Mouse (Mus musculus) liver, embryonic 14.5 days (tissue): ENCODE measurements around the gene Poglut1. TPM values are rescaled to one million over a fixed set of nuclear protein-coding genes. Genes with fewer than 3 reads are reported as not detected.

Source experiments
- ATAC-seq: fragments of 200-750 bp; cut with Nextera tagmentation; 2 replicates; pipeline ENCODE4 v1.8.0; 2017; ENCODE audit warnings: moderate number of reproducible peaks, mild to moderate bottlenecking, moderate library complexity; ENCODE audit not compliant: insufficient read depth
- DNase-seq, 3 experiments: peaks; one replicate each; pipeline ENCODE4 v3.0.0-alpha.2; 2012 to 2013; ENCODE audit warnings: low read depth in 3 of 3, low spot score in 3 of 3
- H3K27ac ChIP-seq: fragments of 300-500 bp; sonication (generic); 2 replicates; pipeline ENCODE4 v1.5.1; 2014; ENCODE audit warnings: moderate library complexity, mild to moderate bottlenecking, control low read depth, inconsistent platforms
- H3K27me3 ChIP-seq: fragments of 300-500 bp; sonication (generic); 2 replicates; pipeline ENCODE4 v1.6.1; 2014; ENCODE audit warnings: mild to moderate bottlenecking, low read length, moderate library complexity; ENCODE audit not compliant: control insufficient read depth, insufficient read depth
- H3K36me3 ChIP-seq: fragments of 300-500 bp; sonication (generic); replicated peaks from 2 replicates; pipeline ENCODE4 v1.6.1; 2014; ENCODE audit warnings: low read depth; ENCODE audit not compliant: control insufficient read depth, insufficient read depth
- H3K4me1 ChIP-seq, 2 experiments: fragments of 200-500 bp in 1 of 2; fragments of 300-500 bp in 1 of 2; sonication (generic) in 1 of 2; replicated peaks; 2 replicates each; pipeline ENCODE4 v1.6.1; 2012 to 2014; ENCODE audit warnings: antibody characterized with exemption in 1 of 2, inconsistent platforms in 1 of 2, low read length in 1 of 2; ENCODE audit not compliant: control insufficient read depth in 2 of 2, insufficient read depth in 2 of 2
- H3K4me2 ChIP-seq: fragments of 300-500 bp; sonication (generic); 2 replicates; pipeline ENCODE4 v1.6.1; 2014; ENCODE audit warnings: low read depth, mild to moderate bottlenecking, control low read depth, moderate library complexity
- H3K4me3 ChIP-seq, 2 experiments: fragments of 200-500 bp in 1 of 2; fragments of 300-500 bp in 1 of 2; sonication (generic) in 1 of 2; 2 replicates each; pipeline ENCODE4 v1.5.1; 2012 to 2014; ENCODE audit warnings: low read depth in 2 of 2, low read length in 2 of 2, mild to moderate bottlenecking in 2 of 2, control low read depth in 1 of 2, inconsistent platforms in 1 of 2, moderate library complexity in 1 of 2; ENCODE audit not compliant: insufficient read depth in 1 of 2
- H3K9ac ChIP-seq: fragments of 300-500 bp; sonication (generic); replicated peaks from 2 replicates; pipeline ENCODE4 v1.6.1; 2014; ENCODE audit warnings: mild to moderate bottlenecking, control low read depth, moderate library complexity
- H3K9me3 ChIP-seq: fragments of 300-500 bp; sonication (generic); 2 replicates; pipeline ENCODE4 v1.6.1; 2016; ENCODE audit warnings: low read length, mixed read lengths; ENCODE audit not compliant: control insufficient read depth
- CTCF ChIP-seq: IDR thresholded peaks from 2 replicates; pipeline ENCODE4 v1.5.1; 2016; ENCODE audit warnings: antibody characterized with exemption, low read depth, control low read depth
- EP300 ChIP-seq: IDR thresholded peaks from 2 replicates; pipeline ENCODE4 v1.6.1; 2016; ENCODE audit warnings: antibody characterized with exemption, low read depth
- WGBS: fragments of 180-500 bp; shearing (Covaris S2); extraction: QIAGEN DNeasy Blood & Tissue Kit; methylation state at CpG from one replicate; pipeline ENCODE4 v1.1.7; 2014; ENCODE audit not compliant: insufficient replicate concordance; 5-methylcytosine and 5-hydroxymethylcytosine counted together
- polyA plus RNA-seq, 2 experiments: library from polyadenylated mRNA; depleted of rRNA in 1 of 2; stranded (reverse) in 1 of 2; unstranded in 1 of 2; fragments of >200 nt; fragmentation: Nextera tagmentation in 1 of 2; extraction: Ambion mirVana in 1 of 2; gene quantifications; 2 replicates each; pipeline versions ENCODE4 v1.2.1 to v1.2.3; 2012 to 2014

The Poglut1 gene
- polyA plus RNA-seq, 2 experiments, result 5.9 to 7.2 TPM

DNA sequence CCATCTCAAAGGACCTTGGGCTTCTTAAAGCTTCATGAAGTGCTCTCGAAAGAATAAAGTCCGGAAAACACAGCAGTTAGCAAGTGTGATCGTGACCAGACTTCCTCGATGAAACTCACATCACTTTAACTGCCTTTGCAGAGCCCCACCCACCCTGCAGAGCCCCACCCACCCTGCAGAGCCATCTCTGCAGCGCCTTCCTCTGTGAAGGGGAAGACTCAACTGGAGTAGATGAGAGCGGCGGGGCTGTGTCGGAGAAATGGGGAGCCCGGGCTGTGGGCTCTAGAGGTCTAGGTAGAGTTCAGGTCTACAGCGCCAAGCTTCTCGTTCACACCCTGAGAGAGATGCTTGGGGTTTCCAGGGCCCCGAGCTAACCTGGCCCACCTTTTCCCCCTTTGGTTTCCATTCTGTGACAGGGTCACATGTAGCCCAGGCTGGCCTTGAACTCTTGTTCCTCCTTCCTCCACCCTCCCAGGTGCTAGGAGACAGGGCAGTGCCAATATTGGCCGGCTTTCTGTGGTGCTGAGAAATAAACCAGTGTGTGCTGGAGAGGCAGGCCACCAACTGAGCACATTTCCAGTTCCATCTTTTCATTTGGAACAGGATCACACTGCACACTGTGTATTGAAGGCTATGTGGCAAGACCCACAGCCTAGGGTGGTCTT lies 11.2 kb downstream of the Poglut1 start:
- Histone ChIP-seq H3K4me3 (no peak overlapping the region), H3K27me3 (no peaks in the 10 kb centered on the region), H3K36me3 (no peaks in the 10 kb centered on the region; the same call in none of the 2 replicates), H3K4me1 (no peaks in the 10 kb centered on the region), H3K4me2 (no peak overlapping the region), H3K9ac (no peak overlapping the region), H3K27ac (no peak overlapping the region), H3K9me3 (no peaks in the 10 kb centered on the region)
- ATAC-seq, result no peak
- TF ChIP-seq EP300, result no peak
- no peak for TF ChIP-seq CTCF
- no peak for DNase-seq
- WGBS, result 77% methylated on average over 13 of the region's 13 CpGs

DNA sequence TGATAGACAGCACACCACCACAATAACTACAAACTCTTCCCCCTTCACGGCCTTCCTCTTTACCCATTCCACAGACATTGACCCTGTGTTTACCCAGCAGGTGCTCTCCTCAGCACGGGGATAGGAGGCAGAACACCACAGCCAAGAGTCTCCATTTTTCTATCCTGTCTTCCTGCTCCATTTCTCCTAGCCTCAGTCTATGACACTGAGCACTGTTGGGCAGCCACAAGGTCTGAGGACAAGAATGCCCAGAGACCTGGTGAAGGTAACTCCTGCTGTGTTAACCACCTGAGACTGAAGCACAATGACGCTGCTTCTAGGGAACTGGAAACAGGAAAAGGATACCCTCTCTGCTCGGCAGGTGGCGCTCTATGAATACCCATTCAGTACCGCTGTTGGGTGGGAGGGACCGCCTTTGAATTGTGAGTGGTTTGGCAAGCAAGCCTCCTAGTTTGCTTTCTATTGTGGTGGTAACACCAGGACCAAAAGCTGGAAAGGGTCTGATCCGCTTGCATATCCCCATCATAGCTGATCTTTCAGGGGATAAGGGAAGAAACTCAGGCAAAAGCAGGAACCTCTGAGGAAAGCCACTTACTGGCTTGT lies 13.4 kb downstream of the Poglut1 start:
- ATAC-seq, result peak; percentile 55; the same call in 1 of the 2 replicates
- Histone ChIP-seq H3K9ac (no peak overlapping the region), H3K4me3 (no peak overlapping the region), H3K27me3 (no peaks in the 10 kb centered on the region), H3K36me3 (no peaks in the 10 kb centered on the region; the same call in none of the 2 replicates), H3K4me2 (no peak overlapping the region), H3K4me1 (no peaks in the 10 kb centered on the region), H3K27ac (no peak overlapping the region), H3K9me3 (no peaks in the 10 kb centered on the region)
- DNase-seq, result peak; percentile 54 to 58 (median 56)
- WGBS, result 35% methylated on average over 8 of the region's 8 CpGs
- TF ChIP-seq EP300 (no peak), CTCF (peak; percentile 92)

DNA sequence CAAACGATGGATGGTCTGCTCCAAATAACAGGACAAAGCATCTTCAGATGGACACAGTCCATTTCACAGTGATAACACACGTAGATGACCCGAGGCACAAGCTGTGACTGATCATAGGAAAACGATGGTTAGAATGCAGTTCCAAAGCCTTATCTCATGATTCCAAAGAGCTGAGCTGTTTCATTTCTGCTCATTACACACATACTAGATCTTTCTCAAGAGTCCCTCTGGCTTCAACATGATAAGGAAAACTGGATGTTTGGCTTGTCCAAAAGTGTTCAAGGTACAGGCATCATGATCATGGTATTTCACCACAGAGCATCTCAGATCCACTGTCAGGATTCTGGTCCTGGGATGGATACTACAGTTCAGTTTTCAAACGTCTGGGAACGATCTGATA lies 23.8 kb downstream of the Poglut1 start:
- H3K36me3 ChIP-seq, result peaks cover 3% of the 10 kb centered on the region
- H3K9ac ChIP-seq, result no peak overlapping the region
- no peak overlapping the region for H3K27ac ChIP-seq
- H3K4me3 ChIP-seq, result no peak overlapping the region
- H3K27me3 ChIP-seq, result no peaks in the 10 kb centered on the region
- no peak overlapping the region for H3K4me2 ChIP-seq
- ATAC-seq (no peak), DNase-seq (peak in 1 of 3 experiments; percentile 49)
- H3K9me3 ChIP-seq, result no peaks in the 10 kb centered on the region
- peaks cover 8 to 11% of the 10 kb centered on the region in 2 experiments for H3K4me1 ChIP-seq
- TF ChIP-seq EP300 (no peak), CTCF (no peak)
- WGBS, result 54% methylated on average over 6 of the region's 6 CpGs

DNA sequence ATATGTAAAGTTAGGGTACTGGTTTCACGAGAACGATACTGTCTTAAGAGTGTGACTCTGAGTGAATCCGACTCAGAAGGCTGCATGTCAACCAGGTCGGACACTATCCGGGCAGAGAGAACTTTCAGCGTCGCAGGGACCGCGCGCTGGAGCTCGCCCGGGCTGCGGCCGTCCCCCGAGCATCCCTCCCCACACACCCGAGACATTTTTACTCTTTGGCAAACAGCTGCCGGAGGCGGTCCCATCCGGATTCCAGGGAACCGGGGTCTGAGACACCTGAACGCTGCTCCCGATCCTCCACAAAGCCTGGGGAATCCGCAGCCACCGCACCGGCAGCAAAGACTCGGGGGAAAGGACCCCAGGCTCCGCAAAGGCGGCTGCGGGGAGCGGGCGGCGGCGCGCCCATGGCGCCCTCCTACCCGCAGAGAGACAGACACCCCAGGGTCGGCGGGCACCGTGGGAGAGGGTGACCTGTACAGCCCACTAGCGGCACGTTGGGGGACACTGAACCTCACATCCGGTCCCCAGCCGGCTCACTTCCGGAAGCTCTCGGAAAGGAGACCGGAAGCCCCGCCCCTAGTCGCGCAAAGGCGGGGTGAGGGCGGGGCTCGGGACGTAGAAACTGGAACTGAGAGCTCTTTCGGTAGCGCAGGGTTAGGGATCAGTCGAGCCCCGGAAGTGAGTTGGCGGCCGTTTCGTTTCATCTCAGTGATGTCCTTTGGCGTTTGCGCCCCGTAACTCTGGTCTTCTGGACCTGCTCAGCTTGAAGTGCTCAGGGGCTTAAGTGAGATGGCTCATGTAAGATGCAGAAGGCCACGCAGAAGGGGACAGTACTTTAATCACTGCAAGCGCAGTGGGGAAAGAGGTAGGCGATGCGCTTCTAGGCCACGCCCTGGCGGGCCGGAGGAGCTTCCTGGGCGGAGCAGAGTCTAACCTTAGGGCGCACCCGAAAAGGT lies 27.7 kb downstream of the Poglut1 start, which contains the start of gene Timmdc1:
Gene Timmdc1 (minus strand): TSS at position 535 of the 956 bp plus-strand sequence.
- H3K4me1 ChIP-seq, result peaks cover 9 to 11% of the 10 kb centered on the region in 2 experiments
- no peaks in the 10 kb centered on the region for H3K27me3 ChIP-seq
- H3K9ac ChIP-seq, result peak within 1 kb of the TSS; percentile 97
- TF ChIP-seq CTCF (peak; percentile 48), EP300 (no peak)
- peak; percentile 87 to 96 (median 90) for DNase-seq
- H3K4me2 ChIP-seq, result peak within 1 kb of the TSS; percentile 82
- peak; percentile 99 for ATAC-seq
- peaks cover 8% of the 10 kb centered on the region for H3K36me3 ChIP-seq
- H3K4me3 ChIP-seq, result peak within 1 kb of the TSS; percentile 98 to 99
- H3K27ac ChIP-seq, result peak within 1 kb of the TSS; percentile 94
- H3K9me3 ChIP-seq, result no peaks in the 10 kb centered on the region
- under 1% methylated on average over 73 of the region's 73 CpGs for WGBS
